Mouse (Mus musculus): ENCODE data around the gene Fosb.

Gene Fosb

GRCm38 (mm10) chr7:19332709-19333352 lies 23.0 kb upstream of the Fosb start:
- intact Hi-C loops (cut with DNase I), result no loop called here

- intact Hi-C loops (cut with DNase I), result no loop called here
Observed at GRCm38 (mm10) chr7:19331910-19332309, 22.1 kb upstream of the Fosb start.

- intact Hi-C loops (cut with DNase I), result no loop called here
Observed at GRCm38 (mm10) chr7:19328425-19328824, 18.6 kb upstream of the Fosb start.

- intact Hi-C loops (cut with DNase I), result no loop called here
Observed at GRCm38 (mm10) chr7:19327782-19328181, 17.9 kb upstream of the Fosb start.

GRCm38 (mm10) chr7:19327128-19327527 lies 17.3 kb upstream of the Fosb start:
- intact Hi-C loops (cut with DNase I), result no loop called here

- intact Hi-C loops (cut with DNase I), result no loop called here
Observed at GRCm38 (mm10) chr7:19326359-19326758, 16.5 kb upstream of the Fosb start.

GRCm38 (mm10) chr7:19325262-19326199 lies 15.7 kb upstream of the Fosb start:
- intact Hi-C loops (cut with DNase I), result no loop called here

- intact Hi-C loops (cut with DNase I), result no loop called here
Observed at GRCm38 (mm10) chr7:19324221-19324620, 14.4 kb upstream of the Fosb start.

- intact Hi-C loops (cut with DNase I), result no loop called here
Observed at GRCm38 (mm10) chr7:19322489-19322888, 12.6 kb upstream of the Fosb start.

- intact Hi-C loops (cut with DNase I), result no loop called here
Observed at GRCm38 (mm10) chr7:19321464-19321863, 11.6 kb upstream of the Fosb start.

GRCm38 (mm10) chr7:19320637-19321036 lies 10.8 kb upstream of the Fosb start:
- intact Hi-C loops (cut with DNase I), result no loop called here

- intact Hi-C loops (cut with DNase I), result no loop called here
Observed at GRCm38 (mm10) chr7:19319906-19320305, 10.1 kb upstream of the Fosb start.

- intact Hi-C loops (cut with DNase I), result no loop called here
Observed at GRCm38 (mm10) chr7:19319458-19319857, 9.6 kb upstream of the Fosb start.

- intact Hi-C loops (cut with DNase I), result no loop called here
Observed at GRCm38 (mm10) chr7:19318676-19319075, 8.8 kb upstream of the Fosb start.

GRCm38 (mm10) chr7:19318201-19318600 lies 8.3 kb upstream of the Fosb start:
- intact Hi-C loops (cut with DNase I), result no loop called here

GRCm38 (mm10) chr7:19316451-19317161 lies 6.8 kb upstream of the Fosb start:
- intact Hi-C loops (cut with DNase I), result no loop called here

GRCm38 (mm10) chr7:19314033-19314432 lies 4.2 kb upstream of the Fosb start:
- intact Hi-C loops (cut with DNase I), result no loop called here

- intact Hi-C loops (cut with DNase I), result no loop called here
Observed at GRCm38 (mm10) chr7:19311991-19312390, 2.1 kb upstream of the Fosb start.

- intact Hi-C loops (cut with DNase I), result no loop called here
Observed at GRCm38 (mm10) chr7:19309278-19309883, 470 bp downstream of the Fosb start.

- intact Hi-C loops (cut with DNase I), result no loop called here
Observed at GRCm38 (mm10) chr7:19308454-19309277, 1.2 kb downstream of the Fosb start.

All from adrenal gland (tissue).